Mouse (Mus musculus) MN1 (cell line): ENCODE results near the gene Irf3.

ENCODE experiments used
- DNase-seq: peaks from one replicate; pipeline ENCODE4 v3.0.0-alpha.2; 2016; ENCODE audit warnings: low spot score

Gene Irf3

GRCm38 (mm10) chr7:44997231-44997939 is at the start of gene Irf3:
TSS of gene Irf3 (plus strand) at chr7:44997648.
- DNase-seq: peak; percentile 96

- DNase-seq: no peak
These were observed 47.5 kb upstream of the Irf3 start for GRCm38 (mm10) chr7:44949922-44950321.

- DNase-seq: peak; percentile 67
These were observed 45.5 kb upstream of the Irf3 start for GRCm38 (mm10) chr7:44951960-44952359.

GRCm38 (mm10) chr7:44952611-44953306 is 44.7 kb upstream of the Irf3 start:
- DNase-seq: peak; percentile 90

- DNase-seq: no peak
These were observed 43.9 kb upstream of the Irf3 start for GRCm38 (mm10) chr7:44953561-44953960.

- no peak for DNase-seq
These were observed 43.2 kb upstream of the Irf3 start for GRCm38 (mm10) chr7:44954091-44954885.

- peak; percentile 48 for DNase-seq
These were observed 41.8 kb upstream of the Irf3 start for GRCm38 (mm10) chr7:44955628-44956027.

GRCm38 (mm10) chr7:44956266-44956665 is 41.2 kb upstream of the Irf3 start:
- DNase-seq: no peak

- DNase-seq: no peak
These were observed 40.1 kb upstream of the Irf3 start for GRCm38 (mm10) chr7:44957183-44957835.

- peak; percentile 36 for DNase-seq
These were observed 39.2 kb upstream of the Irf3 start for GRCm38 (mm10) chr7:44958208-44958607.

- DNase-seq: no peak
These were observed 38.2 kb upstream of the Irf3 start for GRCm38 (mm10) chr7:44959281-44959680.

GRCm38 (mm10) chr7:44959874-44960511 is 37.5 kb upstream of the Irf3 start:
- DNase-seq: peak; percentile 40

GRCm38 (mm10) chr7:44960512-44960910 is 36.9 kb upstream of the Irf3 start:
- no peak for DNase-seq

- DNase-seq: no peak
These were observed 35.1 kb upstream of the Irf3 start for GRCm38 (mm10) chr7:44962337-44962736.

- no peak for DNase-seq
These were observed 34.6 kb upstream of the Irf3 start for GRCm38 (mm10) chr7:44962831-44963230.

- DNase-seq: no peak
These were observed 32.5 kb upstream of the Irf3 start for GRCm38 (mm10) chr7:44964990-44965389.

- no peak for DNase-seq
These were observed 31.5 kb upstream of the Irf3 start for GRCm38 (mm10) chr7:44965975-44966374.

GRCm38 (mm10) chr7:44966638-44967037 is 30.8 kb upstream of the Irf3 start:
- DNase-seq: no peak

- DNase-seq: no peak
These were observed 27.2 kb upstream of the Irf3 start for GRCm38 (mm10) chr7:44970231-44970691.

- DNase-seq: no peak
These were observed 26.3 kb upstream of the Irf3 start for GRCm38 (mm10) chr7:44971142-44971541.

- DNase-seq: peak; percentile 28
These were observed 23.9 kb upstream of the Irf3 start for GRCm38 (mm10) chr7:44973415-44974130.
